Mouse (Mus musculus): ENCODE measurements around the gene Atp13a3.

- no peak for TF ChIP-seq POLR2A (IDR thresholded peaks at IDR 0.05; ENCODE audit: low read depth, low read length)
- no peak for TF ChIP-seq CTCF (IDR thresholded peaks at IDR 0.05; ENCODE audit: extremely low read depth, insufficient read depth, insufficient read length, insufficient replicate concordance)
Observed at GRCm38 (mm10) chr16:30304236-30304635, 101.5 kb downstream of the Atp13a3 start.

Measured in spleen, adult 2 months (tissue).